Mouse (Mus musculus) olfactory bulb, adult 2 months (tissue): Measurements from ENCODE around the gene Rin3. TPM values are rescaled to one million over a fixed set of nuclear protein-coding genes. Genes with fewer than 3 reads are reported as not detected.

Experiments
- H3K27ac ChIP-seq: fragments of 200-500 bp; 2 replicates; pipeline ENCODE4 v1.5.1; 2012; ENCODE audit warnings: low read depth, low read length; ENCODE audit not compliant: insufficient read depth
- H3K4me1 ChIP-seq: fragments of 200-500 bp; 2 replicates; pipeline ENCODE4 v1.6.1; 2012; ENCODE audit warnings: low read length; ENCODE audit not compliant: control insufficient read depth, insufficient read depth
- H3K4me3 ChIP-seq: fragments of 200-500 bp; 2 replicates; pipeline ENCODE4 v1.5.1; 2012; ENCODE audit warnings: mild to moderate bottlenecking, low read depth, low read length, moderate library complexity; ENCODE audit not compliant: insufficient read depth
- CTCF ChIP-seq: fragments of 200-500 bp; IDR thresholded peaks from 2 replicates; pipeline ENCODE4 v1.5.1; 2012; ENCODE audit warnings: low read depth, mild to moderate bottlenecking, low read length, moderate library complexity; ENCODE audit not compliant: insufficient read depth
- POLR2A ChIP-seq: fragments of 200-500 bp; IDR thresholded peaks from 2 replicates; pipeline ENCODE4 v1.6.1; 2012; ENCODE audit warnings: mild to moderate bottlenecking, low read depth, low read length, moderate library complexity; ENCODE audit not compliant: insufficient read depth
- WGBS: fragments of 180-500 bp; shearing (Covaris S2); methylation state at CpG from one replicate; pipeline ENCODE4 v1.1.7; 2018; 5-methylcytosine and 5-hydroxymethylcytosine counted together
- polyA plus RNA-seq: library from polyadenylated mRNA; stranded (reverse); fragments of >200 nt; gene quantifications from 2 replicates; pipeline ENCODE4 v1.2.4, GENCODE M21; 2012; ENCODE audit warnings: low replicate concordance; ENCODE audit not compliant: missing spikeins, insufficient read depth, insufficient read length

The Rin3 gene
- polyA plus RNA-seq, 1 experiment: not detected

GRCm38 (mm10) chr12:102368066-102368465 is 85.2 kb downstream of the Rin3 start:
- WGBS: 90% methylated on average over 7 of the region's 7 CpGs
- Histone ChIP-seq H3K4me1 (peaks cover 8% of the 10 kb centered on the region; the same call in 1 of the 2 replicates), H3K4me3 (no peak overlapping the region), H3K27ac (no peak overlapping the region)
- TF ChIP-seq POLR2A (no peak), CTCF (no peak)

GRCm38 (mm10) chr12:102368556-102368955 is 85.7 kb downstream of the Rin3 start:
- Histone ChIP-seq H3K27ac (no peak overlapping the region), H3K4me3 (no peak overlapping the region), H3K4me1 (peaks cover 8% of the 10 kb centered on the region; the same call in 1 of the 2 replicates)
- WGBS: 87% methylated on average over 14 of the region's 14 CpGs
- TF ChIP-seq CTCF: no peak
- no peak for TF ChIP-seq POLR2A

GRCm38 (mm10) chr12:102369488-102370235 is 86.8 kb downstream of the Rin3 start:
- 80% methylated on average over 22 of the region's 22 CpGs for WGBS
- peaks cover 8% of the 10 kb centered on the region; the same call in 1 of the 2 replicates for H3K4me1 ChIP-seq

GRCm38 (mm10) chr12:102370931-102371500 is 88.2 kb downstream of the Rin3 start:
- Histone ChIP-seq H3K27ac (no peak overlapping the region), H3K4me3 (no peak overlapping the region), H3K4me1 (peaks cover 8% of the 10 kb centered on the region; the same call in 1 of the 2 replicates)
- WGBS: 95% methylated on average over 4 of the region's 4 CpGs
- no peak for TF ChIP-seq CTCF
- TF ChIP-seq POLR2A: no peak

More at GRCm38 (mm10) chr12:102369488-102370235, 86.8 kb downstream of the Rin3 start:
- TF ChIP-seq CTCF: no peak
- TF ChIP-seq POLR2A: no peak
- no peak overlapping the region for H3K4me3 ChIP-seq
- H3K27ac ChIP-seq: no peak overlapping the region

GRCm38 (mm10) chr12:102372322-102372721 is 89.5 kb downstream of the Rin3 start:
- WGBS: 82% methylated on average over 3 of the region's 3 CpGs
- Histone ChIP-seq H3K4me3 (no peak overlapping the region), H3K4me1 (peaks cover 8% of the 10 kb centered on the region; the same call in 1 of the 2 replicates), H3K27ac (no peak overlapping the region)
- TF ChIP-seq CTCF: no peak
- TF ChIP-seq POLR2A: no peak

GRCm38 (mm10) chr12:102382180-102382579 is 99.3 kb downstream of the Rin3 start:
- TF ChIP-seq CTCF: no peak
- TF ChIP-seq POLR2A: no peak
- WGBS: 92% methylated on average over 8 of the region's 8 CpGs
- Histone ChIP-seq H3K4me1 (no peaks in the 10 kb centered on the region), H3K4me3 (no peak overlapping the region), H3K27ac (no peak overlapping the region)

GRCm38 (mm10) chr12:102383288-102383687 is 100.4 kb downstream of the Rin3 start:
- Histone ChIP-seq H3K27ac (no peak overlapping the region), H3K4me1 (no peaks in the 10 kb centered on the region), H3K4me3 (no peak overlapping the region)
- TF ChIP-seq POLR2A: no peak
- TF ChIP-seq CTCF: no peak
- 92% methylated on average over 9 of the region's 9 CpGs for WGBS

- H3K4me1 ChIP-seq: 0 out of 2 replicates have a peak, but pooled peaks cover 2% of the 10 kb centered on the region
- TF ChIP-seq POLR2A (no peak), CTCF (no peak)
- H3K27ac ChIP-seq: no peak overlapping the region
- no peak overlapping the region for H3K4me3 ChIP-seq
- WGBS: 24% methylated on average over 3 of the region's 3 CpGs
Observed at GRCm38 (mm10) chr12:102384819-102385218, 102.0 kb downstream of the Rin3 start.
